Mouse (Mus musculus) cerebellum, postnatal 10 days (tissue): ENCODE results near the gene Olfr774.
"Not testable (repeated sequence)": the region's sequence is repeated elsewhere in the genome, so short reads cannot be mapped to it uniquely, and the experiment has no call there.

Source experiments
- DNase-seq, 2 experiments: peaks; one replicate each; pipeline ENCODE4 v3.0.0; 2021; ENCODE audit warnings: mixed read lengths in 2 of 2

Olfr774 gene

DNA sequence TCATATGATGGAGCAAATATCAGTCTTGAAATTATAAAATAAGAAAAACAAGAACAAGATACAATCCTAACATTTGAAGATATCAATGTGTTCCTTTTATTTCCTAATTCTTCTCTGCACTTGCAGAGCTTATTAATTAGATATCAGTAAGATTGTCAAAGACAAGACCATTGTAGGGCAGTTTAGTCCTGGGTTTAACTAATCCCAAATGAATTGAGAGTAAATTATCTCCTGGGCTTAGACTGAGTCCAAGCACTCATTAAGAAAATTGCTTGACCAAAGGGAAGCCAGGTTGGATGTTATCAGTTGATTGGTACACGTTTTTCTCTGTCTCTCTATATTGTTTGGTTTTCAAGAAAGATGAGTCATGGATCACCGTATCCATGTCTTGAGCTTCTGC is at the start of gene Olfr774:
Gene Olfr774 (plus strand): TSS at position 301 of the 400 bp plus-strand sequence.
- no peak for DNase-seq

DNA sequence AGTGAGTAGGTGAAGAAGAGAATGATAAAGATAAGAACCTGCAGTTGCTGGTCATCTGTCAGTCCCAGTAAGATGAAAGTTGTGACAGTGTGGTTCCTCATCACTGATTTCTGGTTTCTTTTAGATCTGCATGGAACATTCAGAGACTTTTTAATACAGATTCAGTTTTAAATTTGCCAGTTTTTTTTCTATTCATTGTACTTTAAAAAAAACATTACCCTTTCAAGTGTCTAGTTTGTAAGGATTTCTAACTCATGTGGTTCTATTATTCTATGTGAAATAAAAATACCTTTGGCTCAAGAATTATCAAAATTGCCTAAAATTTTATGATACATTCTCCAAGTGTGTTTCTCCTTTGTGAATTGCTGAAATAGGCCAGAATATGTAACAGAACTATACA is 48.7 kb upstream of the Olfr774 start, which contains the start of gene Olfr773:
Gene Olfr773 (minus strand): TSS at position 101 of the 400 bp plus-strand sequence.
- DNase-seq: not testable (repeated sequence)

DNA sequence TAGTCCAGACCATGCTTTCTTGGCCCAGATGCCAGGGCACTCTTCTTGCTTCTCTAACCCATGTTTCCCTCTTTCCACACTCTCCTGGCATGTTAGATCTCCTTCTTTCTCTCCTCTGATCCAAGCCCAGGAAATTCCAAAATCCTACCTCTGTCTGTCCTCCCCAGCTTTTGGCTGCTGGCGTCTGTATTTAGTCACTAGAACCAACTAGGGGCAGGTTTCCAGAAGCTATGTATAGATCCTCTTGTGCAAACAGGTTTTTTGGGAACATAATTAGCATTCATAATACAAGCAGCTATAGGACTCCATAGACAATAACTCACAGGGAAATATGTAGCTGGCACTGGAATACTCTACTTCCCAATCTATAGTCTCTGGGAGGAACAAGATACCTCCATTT is 5.3 kb upstream of the Olfr774 start:
- DNase-seq: no peak

DNA sequence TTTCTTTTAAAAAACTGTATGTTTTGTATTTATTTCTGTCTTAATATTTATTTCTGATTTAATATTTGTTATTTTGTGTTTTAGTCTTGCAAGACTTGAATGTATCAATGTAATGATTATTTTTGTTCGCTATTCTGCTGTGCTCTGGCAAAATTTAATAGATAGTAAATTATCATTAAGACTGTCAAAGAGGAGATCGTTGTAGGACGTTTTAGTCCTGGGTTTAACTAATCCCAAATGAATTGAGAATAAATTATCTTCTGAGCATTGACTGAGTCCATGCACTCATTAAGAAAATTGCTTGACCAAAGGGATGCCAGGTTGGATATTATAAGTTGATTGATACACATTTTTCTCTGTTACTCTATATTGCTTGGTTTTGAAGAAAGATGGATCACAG is 12.1 kb downstream of the Olfr774 start, which contains the start of gene Olfr775:
Gene Olfr775 (plus strand): TSS at position 301 of the 400 bp plus-strand sequence.
- DNase-seq: no peak

DNA sequence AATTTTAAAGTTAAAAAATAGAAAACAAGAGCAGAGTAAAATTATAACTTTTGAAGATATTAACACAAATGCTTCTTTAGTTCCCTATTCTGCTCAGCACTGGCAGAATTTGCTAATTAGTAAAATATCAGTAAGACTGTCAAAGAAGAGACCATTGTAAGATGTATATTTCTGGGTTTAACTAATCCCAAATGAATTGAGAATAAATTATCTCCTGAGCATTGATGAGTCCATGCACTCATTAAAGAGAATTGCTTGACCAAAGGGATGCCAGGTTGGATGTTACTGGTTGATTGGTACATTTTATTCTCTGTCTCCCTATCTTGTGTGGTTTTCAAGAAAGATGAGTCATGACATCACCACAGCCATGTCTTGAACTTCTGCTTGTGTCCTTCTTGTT is 22.8 kb downstream of the Olfr774 start, which contains the start of gene Olfr776:
Gene Olfr776 (plus strand): TSS at position 301 of the 400 bp plus-strand sequence.
- no peak for DNase-seq

DNA sequence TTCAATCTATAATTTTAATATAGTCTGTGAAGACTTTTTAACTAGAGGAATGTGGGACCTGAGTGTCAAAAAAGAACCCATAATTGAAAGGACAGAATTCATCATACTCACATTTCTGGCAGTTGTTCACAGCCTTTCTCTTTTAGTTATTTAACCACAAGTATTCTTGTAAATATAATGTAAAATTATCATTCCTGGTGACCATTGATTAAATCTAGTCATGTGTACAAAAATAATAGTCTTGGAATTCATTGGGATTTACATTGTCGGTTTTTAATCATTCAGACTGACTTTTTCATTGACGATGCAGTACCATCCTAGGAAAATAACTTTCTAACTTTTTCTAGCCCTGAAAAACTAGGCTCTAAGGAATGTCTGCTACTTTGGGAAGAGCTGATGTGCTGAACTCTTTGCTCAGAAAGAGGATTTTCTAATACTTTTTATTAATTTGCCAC is 35.1 kb downstream of the Olfr774 start, which contains the start of gene Olfr777:
Gene Olfr777 (minus strand): TSS at position 405 of the 455 bp plus-strand sequence.
- DNase-seq: no peak
